ENCODE assay signal across 8 mouse cellular contexts in genomic region chr16:17232794-17233701, GRCm38 (mm10). TPM values are rescaled to one million over a fixed set of nuclear protein-coding genes. Genes with fewer than 3 reads are reported as not detected.
DNase-seq lines count a peak whose midpoint lies in the region; ATAC-seq lines count a peak whose summit lies in the region.

TSS of gene Hic2 (plus strand) at chr16:17233572.

- DNase-seq in R1 (ENCODE audit: low read depth, low spot score) = peak; percentile 98
- DNase-seq in cerebellum, postnatal 25 days = peak; percentile 90 to 94
- peak; percentile 75 to 84 for DNase-seq in frontal cortex, postnatal 25 days (ENCODE audit: low spot score in 2 of 2)
- peak; percentile 92 for DNase-seq in hindbrain, embryonic 14.5 days (ENCODE audit: low spot score)
- DNase-seq in layer of hippocampus, postnatal 25 days (ENCODE audit: extremely low spot score in 1 of 2, low spot score in 1 of 2) = peak; percentile 75 to 87
- peak; percentile 93 for DNase-seq in lung, postnatal 14 days
- peak; percentile 96 for DNase-seq in ovary, postnatal 36 days (ENCODE audit: low spot score)
- peak; percentile 93 for DNase-seq in thymus, postnatal 14 days

- peak within 1 kb of the TSS; percentile 90 for H3K4me2 ChIP-seq in hindbrain, embryonic 14.5 days (replicated peaks)

- H3K36me3 ChIP-seq in hindbrain, embryonic 14.5 days (replicated peaks; ENCODE audit: control insufficient read depth, insufficient read depth) = no peaks in the 10 kb centered on the region

- H3K27ac ChIP-seq in hindbrain, embryonic 14.5 days = peak within 1 kb of the TSS; percentile 95

- H3K9ac ChIP-seq in hindbrain, embryonic 14.5 days = peak within 1 kb of the TSS; percentile 95

- peak within 1 kb of the TSS; percentile 89 for H3K4me3 ChIP-seq in hindbrain, embryonic 14.5 days (replicated peaks; ENCODE audit: low read length)

- no peaks in the 10 kb centered on the region for H3K27me3 ChIP-seq in hindbrain, embryonic 14.5 days (ENCODE audit: control insufficient read depth, insufficient read depth, low read length)

- H3K4me1 ChIP-seq in hindbrain, embryonic 14.5 days (replicated peaks; ENCODE audit: control insufficient read depth, insufficient read depth, low read length) = peaks cover 22% of the 10 kb centered on the region

- H3K9me3 ChIP-seq in hindbrain, embryonic 14.5 days (ENCODE audit: control insufficient read depth, low read length) = no peaks in the 10 kb centered on the region

- peak; percentile 94 for ATAC-seq in hindbrain, embryonic 14.5 days (ENCODE audit: low FRiP score)

- WGBS in hindbrain, embryonic 14.5 days = 1% methylated on average over 58 of the region's 59 CpGs

RNA-seq across cellular contexts. Expression of gene Hic2, which starts in this region (rescaled TPM):
- 5.1 and 5.5 TPM in 2 replicates for polyA plus RNA-seq in hindbrain, embryonic 14.5 days (2014; fragmentation: Nextera tagmentation; extraction: Ambion mirVana)
- 1 to 10 TPM; 4.1 to 5.7 TPM for total RNA-seq in layer of hippocampus, postnatal 25 days (2021)

Comparison
In these comparisons a context has a peak if more than half of its experiments do, and no peak if none do; other contexts are left out.
1. Peak in every context shown above with its lines: DNase-seq, ATAC-seq, H3K4me3 ChIP-seq and H3K27ac ChIP-seq.